Mouse (Mus musculus): ENCODE results near the gene Aspa. TPM values are rescaled to one million over a fixed set of nuclear protein-coding genes. Genes with fewer than 3 reads are reported as not detected.

Gene Aspa
- polyA plus RNA-seq, 1 experiment from 2014 or later: 3.2 TPM

Other genes with a start within 250 kb of the Aspa start
- gene Itgae, start 239.0 kb downstream of the Aspa start, polyA plus RNA-seq (2015; fragmentation: Nextera tagmentation; extraction: Ambion mirVana): 0.14 and 0.17 TPM in 2 replicates
- 2.9 and 4.8 TPM in 2 replicates for gene Haspin, start 191.3 kb downstream of the Aspa start, polyA plus RNA-seq (2015; fragmentation: Nextera tagmentation; extraction: Ambion mirVana)
- gene P2rx5, start 169.2 kb downstream of the Aspa start, polyA plus RNA-seq (2015; fragmentation: Nextera tagmentation; extraction: Ambion mirVana): 0.45 and 0.63 TPM in 2 replicates
- 130 and 132 TPM in 2 replicates for gene Emc6, start 152.6 kb downstream of the Aspa start, polyA plus RNA-seq (2015; fragmentation: Nextera tagmentation; extraction: Ambion mirVana)
- 190 and 197 TPM in 2 replicates for gene Tax1bp3, start 152.5 kb downstream of the Aspa start, polyA plus RNA-seq (2015; fragmentation: Nextera tagmentation; extraction: Ambion mirVana)
- gene Ctns, start 130.6 kb downstream of the Aspa start, polyA plus RNA-seq (2015; fragmentation: Nextera tagmentation; extraction: Ambion mirVana): 21.2 and 23.1 TPM in 2 replicates
- gene Shpk, start 130.1 kb downstream of the Aspa start, polyA plus RNA-seq (2015; fragmentation: Nextera tagmentation; extraction: Ambion mirVana): 2.4 and 3.5 TPM in 2 replicates
- gene Trpv1, start 95.3 kb downstream of the Aspa start, polyA plus RNA-seq (2015; fragmentation: Nextera tagmentation; extraction: Ambion mirVana): 5.8 and 11.5 TPM in 2 replicates
- 0.17 and 0.20 TPM in 2 replicates for gene Trpv3, start 62.2 kb downstream of the Aspa start, polyA plus RNA-seq (2015; fragmentation: Nextera tagmentation; extraction: Ambion mirVana)
- gene Gm49340, start 145 bp upstream of the Aspa start, polyA plus RNA-seq (2015; fragmentation: Nextera tagmentation; extraction: Ambion mirVana): not detected in 2 replicates
- 0.25 TPM in 1 of 2 replicates, not detected in the other for gene Spata22, start 145 bp upstream of the Aspa start, polyA plus RNA-seq (2015; fragmentation: Nextera tagmentation; extraction: Ambion mirVana)
- not detected in 2 replicates for gene Olfr20, start 21.2 kb upstream of the Aspa start, polyA plus RNA-seq (2015; fragmentation: Nextera tagmentation; extraction: Ambion mirVana)
- gene Olfr376, start 41.6 kb upstream of the Aspa start, polyA plus RNA-seq (2015; fragmentation: Nextera tagmentation; extraction: Ambion mirVana): not detected in 2 replicates
- not detected in 2 replicates for gene Olfr1, start 70.0 kb upstream of the Aspa start, polyA plus RNA-seq (2015; fragmentation: Nextera tagmentation; extraction: Ambion mirVana)
- not detected in 2 replicates for gene Olfr378, start 98.9 kb upstream of the Aspa start, polyA plus RNA-seq (2015; fragmentation: Nextera tagmentation; extraction: Ambion mirVana)
- not detected in 2 replicates for gene Olfr380, start 127.9 kb upstream of the Aspa start, polyA plus RNA-seq (2015; fragmentation: Nextera tagmentation; extraction: Ambion mirVana)
- not detected in 2 replicates for gene Olfr381, start 162.0 kb upstream of the Aspa start, polyA plus RNA-seq (2015; fragmentation: Nextera tagmentation; extraction: Ambion mirVana)
- not detected in 2 replicates for gene Olfr382, start 187.6 kb upstream of the Aspa start, polyA plus RNA-seq (2015; fragmentation: Nextera tagmentation; extraction: Ambion mirVana)

Data from neural tube, embryonic 13.5 days (tissue).